Mouse (Mus musculus): ENCODE measurements around the gene Kcnj16. TPM values are rescaled to one million over a fixed set of nuclear protein-coding genes. Genes with fewer than 3 reads are reported as not detected.

Kcnj16 gene
- total RNA-seq, 2 experiments from 2014 or later, result 16.8 to 16.9 TPM

DNA sequence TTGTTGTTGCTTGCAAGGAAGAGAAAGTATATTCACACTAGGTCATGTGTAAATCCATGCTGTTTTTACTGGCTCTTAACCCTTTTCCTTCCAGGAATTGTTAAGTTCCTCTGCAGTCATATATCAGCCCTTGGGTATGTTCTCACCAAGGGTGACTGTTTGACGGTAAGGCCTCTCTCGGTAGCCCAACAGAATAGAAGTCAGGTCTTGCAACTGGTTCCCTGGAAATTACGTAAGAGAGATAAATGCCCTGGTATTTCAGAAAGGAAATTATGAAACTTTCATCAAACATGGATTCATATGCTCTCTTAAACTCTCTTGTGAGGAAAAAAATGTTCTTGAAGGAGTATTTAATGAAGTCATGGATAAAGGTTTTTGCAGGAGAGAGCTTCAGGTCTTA is 86.4 kb downstream of the Kcnj16 start:
- DNase-seq (ENCODE audit: extremely low spot score in 1 of 2, low spot score in 2 of 2), result no peak
- intact Hi-C loops (cut with DNase I), result no loop called here

DNA sequence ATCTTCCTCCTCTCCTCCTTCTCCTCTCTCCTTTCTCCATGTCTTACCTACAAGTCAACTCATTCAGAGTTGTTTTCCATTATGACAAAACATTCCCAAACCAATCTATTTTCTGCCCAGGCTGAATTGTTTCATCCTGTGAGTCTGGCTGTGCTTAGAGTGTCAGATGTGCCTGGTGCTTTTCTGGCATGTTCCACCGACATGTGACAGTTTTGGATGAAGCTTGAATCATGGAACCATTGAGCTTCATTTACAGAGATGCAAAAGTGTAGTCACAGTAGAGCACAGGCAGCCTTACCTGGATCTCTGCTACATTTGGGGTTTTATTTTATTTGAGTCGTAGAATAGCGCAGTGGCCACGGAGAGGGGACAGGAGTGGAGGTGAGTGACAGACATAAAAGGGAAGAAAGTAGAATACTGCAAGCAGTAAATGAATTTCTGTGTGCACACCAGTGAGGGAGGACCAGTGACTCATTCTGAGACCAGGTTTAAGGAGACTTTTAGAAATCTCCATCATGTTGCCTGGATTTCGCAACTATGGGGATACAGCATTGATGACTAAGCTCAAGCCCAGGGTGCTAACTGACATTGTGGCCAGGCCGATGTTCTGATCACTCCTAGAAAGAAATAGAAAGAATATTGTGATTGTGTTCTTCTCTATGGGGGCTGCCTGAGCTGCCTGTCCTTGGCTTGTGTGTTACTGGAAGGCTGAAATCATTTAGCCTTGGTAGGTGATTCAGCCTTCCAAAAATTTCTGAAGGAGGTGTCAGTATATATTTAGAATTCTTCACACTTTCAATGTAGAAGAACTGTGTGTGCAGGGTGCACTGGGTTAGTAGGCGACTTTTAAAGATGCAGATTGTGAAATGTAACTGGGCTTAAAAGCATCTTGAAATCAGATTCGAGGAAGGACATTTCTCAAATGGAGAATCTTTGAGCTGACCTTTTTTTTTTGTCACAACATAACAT is 87.3 kb downstream of the Kcnj16 start:
- no peak for DNase-seq (ENCODE audit: extremely low spot score in 1 of 2, low spot score in 2 of 2)
- intact Hi-C loops (cut with DNase I), result no loop called here

DNA sequence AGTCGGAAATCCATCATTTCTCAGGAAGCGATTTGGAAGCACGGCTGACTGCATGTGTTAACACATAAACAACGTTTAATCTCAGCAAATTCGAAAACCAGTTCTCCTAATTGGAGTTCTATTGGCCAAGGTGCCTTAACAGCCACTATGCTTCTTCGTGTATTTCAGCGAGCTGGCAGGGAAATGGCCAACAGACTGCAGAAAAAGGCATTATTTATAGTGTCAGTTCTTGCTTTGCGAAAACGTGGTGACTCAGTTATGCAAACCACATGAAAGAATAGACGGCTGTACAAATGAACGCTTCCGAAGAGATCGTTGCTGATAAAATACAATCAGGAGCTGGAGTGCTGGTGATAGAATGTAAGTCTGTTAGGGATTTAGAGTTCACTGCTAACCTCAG is 88.2 kb downstream of the Kcnj16 start:
- intact Hi-C loops (cut with DNase I), result no loop called here
- DNase-seq (ENCODE audit: extremely low spot score in 1 of 2, low spot score in 2 of 2), result no peak

DNA sequence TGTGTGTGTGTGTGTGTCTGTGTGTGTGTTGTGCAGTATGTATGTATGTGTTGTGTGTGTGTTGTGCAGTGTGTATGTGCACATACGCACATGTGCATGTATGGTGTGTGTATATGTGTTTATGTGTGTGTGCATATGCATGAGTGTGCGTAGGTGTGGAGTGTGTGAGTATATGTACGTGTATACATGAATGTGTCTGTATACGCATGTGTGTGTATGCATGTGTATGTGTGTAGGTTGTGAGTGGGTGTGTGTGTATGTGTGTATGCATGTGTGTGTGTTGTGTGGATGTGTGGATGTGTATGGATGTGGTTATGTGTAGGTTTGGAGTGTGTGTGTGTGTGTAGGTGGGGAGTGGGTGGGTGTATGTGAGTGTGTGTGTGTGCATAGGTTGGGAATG is 89.6 kb downstream of the Kcnj16 start:
- intact Hi-C loops (cut with DNase I), result no loop called here

DNA sequence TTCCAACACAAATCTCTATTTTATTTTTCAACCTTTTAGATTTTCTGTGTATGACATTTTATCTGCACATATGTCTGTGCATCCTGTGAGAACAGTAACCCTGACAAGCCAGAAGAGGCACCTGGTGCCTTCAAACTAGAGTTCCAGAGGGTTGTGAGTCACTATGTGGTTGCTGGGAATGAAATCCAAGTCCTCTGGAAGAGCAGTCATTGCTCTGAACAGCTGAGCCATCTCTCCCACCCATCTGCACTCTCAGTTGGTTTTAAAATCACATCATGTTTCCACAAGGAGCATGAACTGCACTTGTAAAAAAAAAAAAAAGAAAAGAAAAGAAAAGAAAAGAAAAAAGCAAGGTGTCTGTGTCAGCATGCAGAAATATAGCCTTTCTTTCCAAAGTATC is 91.6 kb downstream of the Kcnj16 start:
- intact Hi-C loops (cut with DNase I), result no loop called here
- DNase-seq (ENCODE audit: extremely low spot score in 1 of 2, low spot score in 2 of 2), result no peak

More for the DNA sequence above, 89.6 kb downstream of the Kcnj16 start:
- no peak for DNase-seq (ENCODE audit: extremely low spot score in 1 of 2, low spot score in 2 of 2)

DNA sequence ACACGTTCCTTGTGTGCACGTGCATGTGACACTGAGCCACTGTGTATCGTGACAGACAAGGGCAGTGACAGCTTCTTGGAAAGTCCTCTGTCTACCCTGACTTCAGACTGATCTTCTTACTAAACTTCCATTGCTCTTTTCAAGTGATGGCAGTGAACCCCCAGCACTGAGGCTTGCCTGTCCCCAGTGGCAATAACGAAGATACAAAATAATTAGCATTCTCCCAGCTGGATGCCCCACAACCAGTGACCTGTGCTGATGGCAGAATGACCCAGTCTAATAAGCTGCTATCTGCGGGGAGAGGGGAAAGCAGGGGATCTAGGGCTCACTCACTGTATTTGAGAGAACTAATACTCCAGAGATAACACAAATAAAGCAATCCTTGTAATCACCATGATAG is 92.4 kb downstream of the Kcnj16 start:
- no peak for DNase-seq (ENCODE audit: extremely low spot score in 1 of 2, low spot score in 2 of 2)
- intact Hi-C loops (cut with DNase I), result loop anchor here (5.0 kb wide), 1 partner anchor 488 kb away; no protein-coding TSS in a partner anchor

DNA sequence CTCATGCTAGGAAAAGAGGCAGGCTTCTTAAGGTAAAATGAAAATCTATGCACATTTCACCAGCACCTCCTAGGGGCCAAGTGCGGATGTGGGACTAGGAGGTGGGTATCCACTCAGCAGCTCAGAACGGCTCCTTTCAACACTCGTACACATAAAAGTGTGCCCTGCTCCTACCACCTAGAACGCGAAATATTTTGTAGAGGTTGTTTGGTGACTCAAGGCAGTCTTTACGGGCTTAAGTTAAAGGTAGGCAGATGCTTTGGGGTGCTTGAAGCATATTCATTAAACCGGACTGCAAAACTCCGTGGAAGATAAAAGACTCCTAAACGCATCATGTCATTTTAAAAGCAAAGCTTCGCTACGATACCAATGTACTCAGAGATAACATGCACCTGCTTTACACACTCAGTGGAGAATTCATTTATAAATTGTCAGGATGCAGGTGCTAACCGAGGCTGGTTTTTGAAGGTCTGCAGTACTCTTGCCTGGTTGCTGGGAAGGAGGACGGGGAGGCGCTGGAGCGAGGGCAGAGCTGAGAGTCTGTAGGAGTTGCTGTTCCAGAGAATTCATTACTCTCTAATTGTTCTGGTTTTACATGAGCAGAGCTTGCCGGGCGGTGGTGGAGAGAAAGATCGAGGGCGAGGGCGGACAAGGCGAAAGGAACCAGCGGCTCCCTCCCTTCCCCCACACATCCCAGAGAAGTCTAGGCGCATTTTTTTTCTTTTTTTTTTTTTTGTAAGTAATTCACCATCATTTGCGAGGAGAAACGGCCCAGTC is 97.1 kb downstream of the Kcnj16 start:
- intact Hi-C loops (cut with DNase I), result loop anchor here (2.0 to 5.0 kb wide), 3 partner anchors 382 to 528 kb away; no protein-coding TSS in a partner anchor
- peak; percentile 50 to 54 for DNase-seq (ENCODE audit: extremely low spot score in 1 of 2, low spot score in 2 of 2)

DNA sequence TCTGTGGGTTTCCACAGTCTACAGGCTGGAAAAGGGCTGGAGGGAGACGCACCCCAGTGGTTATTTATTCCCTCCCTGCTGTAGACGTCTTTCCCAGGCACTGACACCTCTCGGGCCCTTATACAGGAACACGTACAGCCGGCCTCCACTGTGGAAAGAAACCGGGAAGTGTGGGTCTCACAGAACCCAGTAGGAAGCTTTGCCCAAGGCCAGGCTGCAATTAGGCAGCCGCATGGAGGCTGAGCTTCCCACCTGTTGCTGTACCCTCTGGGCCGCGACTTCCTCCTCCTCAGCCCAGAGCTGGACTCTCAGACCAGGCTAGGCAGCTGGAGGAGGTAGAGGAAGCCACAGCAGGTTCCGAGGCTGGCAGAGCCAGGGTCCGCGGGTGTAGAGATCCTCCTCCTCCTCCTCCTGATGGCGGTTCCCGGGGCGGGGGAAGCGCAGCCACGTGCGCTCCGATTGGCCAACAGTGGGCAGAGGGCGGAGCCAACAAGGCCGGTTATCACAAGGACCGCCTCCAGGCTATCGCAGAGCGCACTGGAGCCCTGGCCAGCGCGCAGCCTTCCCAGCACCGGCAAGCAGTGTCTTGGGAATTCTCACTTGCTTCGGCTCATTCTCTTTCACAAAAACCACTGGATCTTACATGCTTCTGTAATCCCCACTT is 97.9 kb downstream of the Kcnj16 start, which contains the start of gene Kcnj2:
TSS of gene Kcnj2 (plus strand) at position 530 of the 664 bp plus-strand sequence.
- intact Hi-C loops (cut with DNase I), result loop anchor here (2.0 to 5.0 kb wide), 3 partner anchors 382 to 529 kb away; no protein-coding TSS in a partner anchor

DNA sequence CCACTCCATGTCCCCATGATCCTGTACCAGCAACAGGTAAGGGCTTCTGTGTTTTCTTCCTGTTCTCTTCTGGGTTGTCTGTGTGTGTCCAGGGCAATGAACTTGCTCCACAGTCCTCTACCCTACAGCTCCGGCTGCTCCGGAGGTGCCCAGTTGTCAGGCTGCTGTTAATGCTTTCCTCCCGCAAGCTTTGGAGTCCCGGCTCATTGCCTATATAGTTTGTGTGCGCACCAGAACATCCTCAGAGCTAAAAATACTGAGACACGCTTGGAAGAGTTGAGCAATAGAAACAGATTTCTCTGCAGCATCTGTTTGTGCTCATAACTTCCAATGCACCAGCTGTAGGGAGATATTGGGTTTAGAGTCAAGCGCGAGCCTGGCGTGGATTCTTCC is 98.5 kb downstream of the Kcnj16 start:
- peak in 1 of 2 experiments; percentile 26 for DNase-seq (ENCODE audit: extremely low spot score in 1 of 2, low spot score in 2 of 2)
- intact Hi-C loops (cut with DNase I), result loop anchor here (2.0 to 5.0 kb wide), 2 partner anchors 381 to 461 kb away; no protein-coding TSS in a partner anchor

More for the DNA sequence above, 97.9 kb downstream of the Kcnj16 start, which contains the start of gene Kcnj2:
- DNase-seq (ENCODE audit: extremely low spot score in 1 of 2, low spot score in 2 of 2), result peak; percentile 93 to 95

DNA sequence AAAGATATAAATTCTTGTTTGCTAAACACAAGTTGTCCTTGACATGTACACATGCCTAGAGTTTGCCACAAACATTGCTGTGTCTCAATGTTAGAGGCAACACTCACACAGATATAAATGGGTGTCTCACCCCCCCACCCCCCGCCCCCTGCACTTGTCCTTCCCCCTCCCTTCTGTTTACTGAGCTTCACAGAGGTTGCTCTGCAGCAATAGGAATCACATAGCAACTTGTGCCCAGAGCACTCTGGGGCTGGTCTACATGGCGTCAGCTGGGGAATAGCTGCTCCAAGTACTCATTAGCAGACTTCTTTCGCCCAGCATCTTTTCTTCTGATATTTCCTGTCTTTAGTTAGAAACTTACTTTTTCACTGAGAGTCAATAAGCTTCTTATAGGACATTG is 100.0 kb downstream of the Kcnj16 start:
- intact Hi-C loops (cut with DNase I), result loop anchor here (2.0 to 5.0 kb wide), 2 partner anchors 380 to 459 kb away; no protein-coding TSS in a partner anchor
- DNase-seq (ENCODE audit: extremely low spot score in 1 of 2, low spot score in 2 of 2), result no peak

DNA sequence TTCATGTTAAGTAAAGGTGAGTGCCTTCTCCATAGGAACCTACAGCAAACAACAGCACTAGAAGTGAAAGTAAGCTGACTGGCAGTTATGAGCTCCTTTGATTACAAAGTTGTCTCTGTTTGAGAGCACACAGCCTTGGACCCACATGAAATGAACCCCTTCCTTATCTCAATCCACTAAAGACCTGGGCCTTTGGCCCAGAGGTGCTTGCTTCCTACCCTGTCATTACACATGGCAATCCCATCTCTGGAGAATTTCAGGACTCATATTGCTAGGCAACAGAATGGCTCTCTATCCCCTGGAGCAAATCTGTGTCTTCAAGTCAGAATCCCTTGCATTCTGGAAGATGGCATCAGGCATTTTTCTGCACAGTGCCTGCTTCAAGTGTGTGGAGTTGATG is 102.6 kb downstream of the Kcnj16 start:
- intact Hi-C loops (cut with DNase I), result no loop called here

DNA sequence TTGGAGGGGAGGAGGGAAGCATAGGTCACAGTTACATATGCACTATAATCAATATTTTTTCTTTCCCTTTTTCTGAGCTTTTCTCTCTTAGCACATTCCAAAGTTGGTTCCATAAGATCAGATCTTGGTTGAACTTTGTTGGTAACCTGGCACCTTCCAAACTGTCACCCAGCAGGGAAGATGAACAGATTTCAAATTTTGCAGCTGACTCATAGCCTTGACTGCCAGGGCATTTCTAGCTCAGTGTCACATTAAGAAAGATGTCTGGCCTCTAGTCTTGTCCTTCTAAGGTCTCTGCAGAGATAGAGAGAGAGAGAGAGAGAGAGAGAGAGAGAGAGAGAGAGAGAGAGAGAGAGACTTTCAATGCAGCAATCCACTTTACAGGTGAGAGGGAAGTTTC is 106.3 kb downstream of the Kcnj16 start:
- no peak for DNase-seq (ENCODE audit: extremely low spot score in 1 of 2, low spot score in 2 of 2)
- intact Hi-C loops (cut with DNase I), result no loop called here

More for the DNA sequence above, 102.6 kb downstream of the Kcnj16 start:
- no peak for DNase-seq (ENCODE audit: extremely low spot score in 1 of 2, low spot score in 2 of 2)

Other genes starting within 250 kb of the Kcnj16 start
- 1 to 10 TPM; 7.6 to 7.9 TPM for gene Kcnj2, start 98.1 kb downstream of the Kcnj16 start, total RNA-seq (2021)

Measured in left cerebral cortex, postnatal 10 days (tissue).